Mouse (Mus musculus) cerebellum, adult 2 months (tissue): ENCODE data around the gene Elmo1. TPM values are rescaled to one million over a fixed set of nuclear protein-coding genes. Genes with fewer than 3 reads are reported as not detected.
A peak's percentile ranks its signal among the peaks of the same experiment; 100 is the strongest.

ENCODE experiments used
- DNase-seq, 2 experiments: peaks; one replicate each; pipeline ENCODE4 v3.0.0; 2021
- H3K27ac ChIP-seq: fragments of 200-500 bp; 2 replicates; pipeline ENCODE4 v1.5.1; 2012; ENCODE audit warnings: low read length, control low read depth, inconsistent platforms; ENCODE audit not compliant: insufficient read depth
- H3K27me3 ChIP-seq: fragments of 200-500 bp; 2 replicates; pipeline ENCODE4 v1.6.1; 2012; ENCODE audit warnings: inconsistent platforms, mild to moderate bottlenecking, low read length, moderate library complexity; ENCODE audit not compliant: control insufficient read depth, insufficient read depth
- H3K4me1 ChIP-seq: fragments of 200-500 bp; 2 replicates; pipeline ENCODE4 v1.6.1; 2011; ENCODE audit warnings: low read length; ENCODE audit not compliant: control insufficient read depth, insufficient read depth
- H3K4me3 ChIP-seq: fragments of 200-500 bp; replicated peaks from 2 replicates; pipeline ENCODE3; 2011; ENCODE audit warnings: mild to moderate bottlenecking, low read depth, low read length, control low read depth; ENCODE audit not compliant: insufficient read depth
- CTCF ChIP-seq: fragments of 200-500 bp; IDR thresholded peaks from 2 replicates; pipeline ENCODE4 v1.5.1; 2011; ENCODE audit warnings: low read depth, mild to moderate bottlenecking, control low read depth, low read length, moderate library complexity, borderline replicate concordance; ENCODE audit not compliant: insufficient read depth
- POLR2A ChIP-seq: fragments of 200-500 bp; IDR thresholded peaks from 2 replicates; pipeline ENCODE4 v1.6.1; 2011; ENCODE audit warnings: low read length, control low read depth, borderline replicate concordance; ENCODE audit not compliant: insufficient read depth
- WGBS: fragments of 180-500 bp; shearing (Covaris S2); methylation state at CpG from one replicate; pipeline ENCODE4 v1.1.7; 2018; 5-methylcytosine and 5-hydroxymethylcytosine counted together
- polyA plus RNA-seq: library from polyadenylated mRNA; depleted of rRNA; stranded (reverse); fragments of >200 nt; gene quantifications from 2 replicates; pipeline ENCODE4 v1.2.3, GENCODE M21; 2012

The Elmo1 gene
- polyA plus RNA-seq, 1 experiment, result 92.3 TPM

DNA sequence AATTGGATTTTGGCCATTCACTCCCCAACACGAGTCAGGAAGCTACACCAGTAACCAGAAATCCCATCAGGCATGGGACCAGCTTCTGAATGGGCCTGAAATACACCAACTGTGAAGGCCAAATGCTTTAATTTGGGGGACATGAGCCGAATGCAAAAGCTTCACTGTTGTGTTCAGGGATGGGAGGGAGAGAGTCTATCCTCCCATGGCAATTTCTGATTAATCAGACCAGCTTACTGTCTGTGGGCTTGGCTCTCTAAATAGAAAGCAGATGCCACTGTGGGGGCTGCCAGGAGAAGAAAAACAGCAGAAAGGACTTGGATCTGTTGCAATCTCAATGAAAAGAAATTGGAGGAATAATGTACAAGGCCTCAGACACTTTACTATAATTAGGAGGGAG is 545.2 kb downstream of the Elmo1 start:
- WGBS, result 6% methylated on average over 2 of the region's 2 CpGs
- H3K4me1 ChIP-seq, result peaks cover 2% of the 10 kb centered on the region
- no peaks in the 10 kb centered on the region for H3K27me3 ChIP-seq
- peak; percentile 34 to 67 for DNase-seq
- 0 out of 2 replicates have a peak overlapping the region, but pooled peaks have one; percentile 40 for H3K27ac ChIP-seq
- H3K4me3 ChIP-seq, result no peak overlapping the region
- no peak for TF ChIP-seq CTCF
- TF ChIP-seq POLR2A, result no peak
